Mouse (Mus musculus): ENCODE measurements around the gene Hpn. TPM values are rescaled to one million over a fixed set of nuclear protein-coding genes. Genes with fewer than 3 reads are reported as not detected.

The Hpn gene
- polyA plus RNA-seq, 1 experiment, result not detected

DNA sequence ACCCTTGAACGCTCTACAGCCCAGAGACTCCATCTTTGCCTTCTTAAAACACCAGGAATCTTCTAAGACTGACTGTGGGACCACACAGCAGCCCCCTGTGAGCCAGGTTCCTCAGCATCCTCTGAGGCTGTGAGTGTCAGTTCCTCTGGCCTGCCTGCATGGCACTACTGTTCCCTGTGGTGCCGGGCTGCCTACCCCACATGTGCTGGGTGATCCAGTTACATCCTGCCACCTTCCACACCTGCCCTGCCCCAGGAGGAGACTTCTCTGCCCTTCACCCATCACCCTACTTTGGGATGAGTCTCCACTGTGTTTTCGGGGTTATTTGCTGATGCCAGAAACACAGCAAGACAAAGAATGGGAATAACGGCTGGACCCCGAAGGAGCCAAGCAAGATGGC lies 4.5 kb upstream of the Hpn start:
- TF ChIP-seq CTCF (IDR thresholded peaks at IDR 0.05; ENCODE audit: insufficient read depth, low read depth, low read length), result no peak
- no peak for TF ChIP-seq POLR2A (IDR thresholded peaks at IDR 0.05; ENCODE audit: insufficient read depth, low read depth, low read length)
- WGBS, result 89% methylated on average over 5 of the region's 5 CpGs
- Histone ChIP-seq H3K4me3 (ENCODE audit: insufficient read depth, low read depth, low read length) (no peak overlapping the region), H3K27ac (ENCODE audit: insufficient read depth, low read depth, low read length) (no peak overlapping the region), H3K4me1 (ENCODE audit: control insufficient read depth, insufficient read depth, low read length) (peaks cover 11% of the 10 kb centered on the region)

DNA sequence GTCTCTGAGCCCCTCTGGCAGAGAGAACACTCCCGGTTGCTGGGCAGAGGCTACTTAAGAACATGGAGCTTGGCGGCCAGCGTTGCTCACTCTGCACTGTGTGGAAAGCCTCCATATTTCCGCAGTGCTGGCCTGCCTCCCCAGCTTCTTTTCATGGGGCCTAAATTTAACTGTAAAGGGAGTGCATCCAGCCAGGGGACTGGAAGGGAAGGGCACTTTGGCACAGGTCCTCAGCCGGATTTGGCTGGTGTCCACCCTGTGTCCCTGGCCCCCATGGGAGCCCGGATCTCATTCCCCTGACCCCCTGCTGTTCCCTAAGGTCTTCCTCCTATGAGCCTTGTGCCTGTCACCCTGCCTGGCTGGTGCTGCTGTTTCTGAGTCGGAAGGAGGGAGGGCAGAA lies 3.4 kb upstream of the Hpn start:
- 62% methylated on average over 7 of the region's 7 CpGs for WGBS
- Histone ChIP-seq H3K4me1 (ENCODE audit: control insufficient read depth, insufficient read depth, low read length) (peaks cover 11% of the 10 kb centered on the region), H3K27ac (ENCODE audit: insufficient read depth, low read depth, low read length) (no peak overlapping the region), H3K4me3 (ENCODE audit: insufficient read depth, low read depth, low read length) (no peak overlapping the region)
- TF ChIP-seq CTCF (IDR thresholded peaks at IDR 0.05; ENCODE audit: insufficient read depth, low read depth, low read length), result no peak
- no peak for TF ChIP-seq POLR2A (IDR thresholded peaks at IDR 0.05; ENCODE audit: insufficient read depth, low read depth, low read length)

DNA sequence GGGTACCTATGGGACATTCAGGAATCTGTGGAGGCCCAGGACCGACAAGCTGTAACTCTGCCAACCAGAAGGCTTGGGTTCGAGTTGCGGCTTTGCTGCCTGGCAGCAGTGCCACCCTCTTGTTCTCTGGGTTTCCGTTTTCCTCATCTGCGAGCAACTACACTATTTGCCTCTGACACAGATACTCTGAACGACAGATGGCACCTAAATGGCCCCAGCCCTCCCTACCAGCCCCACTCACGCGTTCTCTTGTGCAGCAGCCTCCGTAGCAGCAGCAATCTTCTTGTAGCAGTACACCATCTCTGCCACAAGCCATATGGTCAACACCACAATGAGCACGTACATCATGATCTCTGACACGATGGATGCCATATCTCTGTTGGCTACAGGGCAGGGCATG lies 2.4 kb upstream of the Hpn start:
- Histone ChIP-seq H3K27ac (ENCODE audit: insufficient read depth, low read depth, low read length) (no peak overlapping the region), H3K4me3 (ENCODE audit: insufficient read depth, low read depth, low read length) (no peak overlapping the region), H3K4me1 (ENCODE audit: control insufficient read depth, insufficient read depth, low read length) (peaks cover 11% of the 10 kb centered on the region)
- TF ChIP-seq CTCF (IDR thresholded peaks at IDR 0.05; ENCODE audit: insufficient read depth, low read depth, low read length) (no peak), POLR2A (IDR thresholded peaks at IDR 0.05; ENCODE audit: insufficient read depth, low read depth, low read length) (no peak)
- 95% methylated on average over 11 of the region's 11 CpGs for WGBS

DNA sequence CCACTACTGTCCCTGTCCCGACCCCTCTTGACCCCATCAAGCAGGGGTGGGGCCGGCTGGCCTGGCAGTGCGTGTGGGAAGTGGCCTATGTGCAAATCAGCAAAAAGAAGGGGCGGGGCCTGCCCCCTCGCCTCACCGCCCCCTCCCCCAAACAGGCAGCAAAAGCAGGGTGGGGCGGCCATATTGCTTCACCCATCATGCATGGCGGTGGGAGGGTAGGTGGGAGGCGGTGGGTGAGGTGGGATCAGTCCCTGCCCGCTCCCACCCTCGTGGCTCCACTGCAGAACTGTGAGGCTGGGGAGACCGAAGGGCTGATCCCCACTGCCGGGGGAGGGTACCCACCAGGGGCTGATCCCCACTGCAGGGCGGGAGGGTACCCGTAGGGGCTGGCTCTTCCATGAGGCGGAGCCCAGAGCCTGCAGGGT lies 1.6 kb upstream of the Hpn start:
- WGBS, result 72% methylated on average over 16 of the region's 16 CpGs
- Histone ChIP-seq H3K4me1 (ENCODE audit: control insufficient read depth, insufficient read depth, low read length) (peaks cover 11% of the 10 kb centered on the region), H3K4me3 (ENCODE audit: insufficient read depth, low read depth, low read length) (no peak overlapping the region), H3K27ac (ENCODE audit: insufficient read depth, low read depth, low read length) (no peak overlapping the region)
- TF ChIP-seq CTCF (IDR thresholded peaks at IDR 0.05; ENCODE audit: insufficient read depth, low read depth, low read length) (no peak), POLR2A (IDR thresholded peaks at IDR 0.05; ENCODE audit: insufficient read depth, low read depth, low read length) (no peak)

DNA sequence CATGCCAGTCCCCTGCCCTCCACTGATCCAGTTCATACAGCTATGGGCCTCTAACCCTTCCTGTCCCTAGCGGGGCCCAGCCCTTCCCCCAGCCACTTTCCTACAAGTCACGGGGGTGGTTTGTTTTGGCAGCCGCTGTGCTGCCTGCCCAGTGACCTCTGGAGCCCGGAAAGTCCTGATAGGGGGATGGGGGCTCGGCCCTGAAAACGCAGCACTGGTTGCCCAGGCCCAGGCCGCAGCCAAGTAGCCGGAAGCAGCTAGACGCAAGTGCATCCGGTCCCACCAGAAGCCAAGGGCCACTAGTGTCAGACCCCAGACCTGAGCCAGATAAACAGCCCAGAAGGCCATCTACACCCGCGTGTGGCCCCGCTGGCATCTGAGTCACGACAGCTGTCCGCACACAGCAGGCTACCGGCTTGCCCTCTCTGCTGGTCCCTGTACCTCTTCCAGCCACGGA lies 525 bp upstream of the Hpn start:
- H3K4me3 ChIP-seq (ENCODE audit: insufficient read depth, low read depth, low read length), result no peak overlapping the region
- WGBS, result 58% methylated on average over 17 of the region's 17 CpGs
- TF ChIP-seq CTCF (IDR thresholded peaks at IDR 0.05; ENCODE audit: insufficient read depth, low read depth, low read length) (no peak), POLR2A (IDR thresholded peaks at IDR 0.05; ENCODE audit: insufficient read depth, low read depth, low read length) (no peak)
- H3K4me1 ChIP-seq (ENCODE audit: control insufficient read depth, insufficient read depth, low read length), result peaks cover 11% of the 10 kb centered on the region
- H3K27ac ChIP-seq (ENCODE audit: insufficient read depth, low read depth, low read length), result no peak overlapping the region

DNA sequence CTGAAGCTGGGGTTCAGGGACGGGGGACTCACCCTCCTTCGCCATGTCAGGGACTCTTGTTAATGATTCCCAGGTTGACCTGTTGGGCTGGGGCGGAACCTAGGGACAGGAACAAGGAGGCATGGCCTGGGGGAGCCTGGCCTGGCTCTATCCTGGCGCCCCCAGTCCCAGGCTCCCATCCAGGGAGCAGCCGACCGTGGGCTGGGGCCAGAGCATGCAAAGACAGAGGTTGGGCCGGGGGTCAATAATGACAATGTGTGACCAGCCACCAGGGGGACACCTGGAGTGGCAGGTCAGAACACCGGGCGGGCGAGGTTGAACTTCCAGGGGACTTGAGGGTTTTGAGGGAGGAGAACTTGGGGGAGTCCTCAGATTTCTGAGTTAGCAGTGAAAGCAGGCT lies 444 bp downstream of the Hpn start:
- WGBS, result 83% methylated on average over 10 of the region's 10 CpGs
- TF ChIP-seq CTCF (IDR thresholded peaks at IDR 0.05; ENCODE audit: insufficient read depth, low read depth, low read length) (0 out of 2 replicates have a peak, but pooled peaks have one; percentile 20), POLR2A (IDR thresholded peaks at IDR 0.05; ENCODE audit: insufficient read depth, low read depth, low read length) (no peak)

DNA sequence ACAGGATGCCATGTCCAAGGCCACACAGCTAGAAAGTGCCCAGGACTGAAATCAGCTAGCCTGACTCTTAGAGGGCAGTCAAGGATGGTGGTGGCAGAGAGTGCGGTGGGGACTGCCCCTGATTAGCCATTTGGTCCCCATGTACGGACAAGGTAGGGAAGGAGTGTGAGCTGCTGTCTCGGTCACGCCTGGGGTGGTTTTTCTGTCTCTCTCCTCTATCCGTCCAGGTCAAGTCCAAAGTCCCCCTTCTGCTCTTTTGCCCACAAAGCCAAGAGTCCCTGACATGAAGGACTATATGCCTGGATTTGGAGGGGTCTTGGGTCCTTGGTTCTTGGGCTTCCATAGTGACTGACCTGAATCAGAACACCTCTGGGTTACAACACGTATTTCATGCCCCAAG lies 1.3 kb downstream of the Hpn start:
- TF ChIP-seq CTCF (IDR thresholded peaks at IDR 0.05; ENCODE audit: insufficient read depth, low read depth, low read length) (no peak), POLR2A (IDR thresholded peaks at IDR 0.05; ENCODE audit: insufficient read depth, low read depth, low read length) (no peak)
- Histone ChIP-seq H3K4me1 (ENCODE audit: control insufficient read depth, insufficient read depth, low read length) (peaks cover 11% of the 10 kb centered on the region), H3K4me3 (ENCODE audit: insufficient read depth, low read depth, low read length) (no peak overlapping the region), H3K27ac (ENCODE audit: insufficient read depth, low read depth, low read length) (no peak overlapping the region)
- WGBS, result over 99% methylated on average over 6 of the region's 6 CpGs

More for the DNA sequence above, 444 bp downstream of the Hpn start:
- H3K4me1 ChIP-seq (ENCODE audit: control insufficient read depth, insufficient read depth, low read length), result peaks cover 11% of the 10 kb centered on the region
- H3K27ac ChIP-seq (ENCODE audit: insufficient read depth, low read depth, low read length), result no peak overlapping the region
- no peak overlapping the region for H3K4me3 ChIP-seq (ENCODE audit: insufficient read depth, low read depth, low read length)

DNA sequence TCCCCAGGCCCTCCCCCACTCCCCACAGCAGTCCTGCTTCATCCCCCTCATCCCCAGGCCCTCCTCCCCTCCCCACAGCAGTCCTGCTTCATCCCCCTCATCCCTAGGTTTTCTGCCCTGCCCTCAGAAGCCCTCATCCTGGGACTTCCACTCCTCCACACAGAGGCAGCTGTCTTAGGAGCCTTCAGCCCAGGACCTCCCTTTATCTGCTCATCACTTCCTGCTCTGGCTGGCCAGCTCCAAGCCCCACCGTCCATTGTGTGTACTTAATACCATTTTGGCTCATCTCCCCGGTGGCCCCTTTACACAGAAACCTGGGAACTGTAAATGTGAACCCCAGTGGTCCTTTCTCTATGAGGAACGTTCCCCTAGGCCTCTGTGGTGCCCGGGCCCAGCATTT lies 3.1 kb downstream of the Hpn start:
- Histone ChIP-seq H3K4me3 (ENCODE audit: insufficient read depth, low read depth, low read length) (no peak overlapping the region), H3K27ac (ENCODE audit: insufficient read depth, low read depth, low read length) (no peak overlapping the region), H3K4me1 (ENCODE audit: control insufficient read depth, insufficient read depth, low read length) (peaks cover 7% of the 10 kb centered on the region)
- 59% methylated on average over 4 of the region's 4 CpGs for WGBS
- TF ChIP-seq CTCF (IDR thresholded peaks at IDR 0.05; ENCODE audit: insufficient read depth, low read depth, low read length) (no peak), POLR2A (IDR thresholded peaks at IDR 0.05; ENCODE audit: insufficient read depth, low read depth, low read length) (no peak)

DNA sequence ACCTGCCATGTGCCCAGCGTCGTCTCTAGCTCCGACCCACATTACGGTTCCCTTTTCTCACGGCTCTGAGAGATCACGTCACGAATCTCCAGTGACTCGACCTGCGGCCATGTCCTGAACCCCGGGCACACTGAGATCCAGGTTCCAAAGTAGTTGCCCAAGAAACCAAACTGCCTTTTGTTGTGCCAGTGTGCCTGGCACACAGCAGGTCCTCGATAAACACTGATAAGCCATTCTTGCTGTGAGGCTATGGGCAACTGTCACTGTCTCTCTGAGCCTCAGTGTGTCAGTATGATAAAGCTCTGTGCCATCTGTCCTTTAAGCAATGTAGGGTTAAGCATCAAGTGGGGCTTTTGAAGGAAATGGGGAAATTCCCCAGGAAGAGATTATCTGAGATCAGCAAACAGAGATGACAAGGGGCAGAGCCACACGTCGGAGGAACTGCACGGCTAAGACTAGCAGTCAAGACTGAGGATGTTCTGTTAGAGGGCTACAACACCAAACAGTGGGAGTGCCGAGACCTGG lies 4.2 kb downstream of the Hpn start:
- no peak overlapping the region for H3K4me3 ChIP-seq (ENCODE audit: insufficient read depth, low read depth, low read length)
- 89% methylated on average over 15 of the region's 15 CpGs for WGBS
- TF ChIP-seq POLR2A (IDR thresholded peaks at IDR 0.05; ENCODE audit: insufficient read depth, low read depth, low read length) (no peak), CTCF (IDR thresholded peaks at IDR 0.05; ENCODE audit: insufficient read depth, low read depth, low read length) (no peak)

DNA sequence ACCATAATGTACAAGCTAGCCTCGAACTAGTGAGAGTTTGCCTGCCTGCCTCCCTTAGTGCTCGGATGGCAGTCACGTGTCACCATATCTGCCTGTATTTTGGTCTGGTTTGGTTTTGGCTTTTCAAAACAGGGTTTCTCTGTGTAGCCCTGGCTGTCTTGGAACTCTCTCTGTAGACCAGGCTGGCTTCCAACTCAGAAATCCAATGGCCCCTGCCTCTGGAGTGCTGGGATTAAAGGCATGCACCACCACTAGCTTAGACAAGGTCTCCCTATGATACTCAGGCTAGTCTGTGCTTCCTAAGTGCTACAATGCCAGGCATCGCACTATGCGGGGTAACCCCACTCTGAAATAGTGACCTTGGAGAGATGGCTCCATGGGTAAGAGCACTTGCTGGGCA lies 5.3 kb downstream of the Hpn start:
- Histone ChIP-seq H3K27ac (ENCODE audit: insufficient read depth, low read depth, low read length) (no peak overlapping the region), H3K4me3 (ENCODE audit: insufficient read depth, low read depth, low read length) (no peak overlapping the region), H3K4me1 (ENCODE audit: control insufficient read depth, insufficient read depth, low read length) (peaks cover 4% of the 10 kb centered on the region; the same call in 1 of the 2 replicates)
- TF ChIP-seq POLR2A (IDR thresholded peaks at IDR 0.05; ENCODE audit: insufficient read depth, low read depth, low read length) (no peak), CTCF (IDR thresholded peaks at IDR 0.05; ENCODE audit: insufficient read depth, low read depth, low read length) (no peak)
- WGBS, result 88% methylated on average over 5 of the region's 5 CpGs

More for the DNA sequence above, 4.2 kb downstream of the Hpn start:
- Histone ChIP-seq H3K27ac (ENCODE audit: insufficient read depth, low read depth, low read length) (no peak overlapping the region), H3K4me1 (ENCODE audit: control insufficient read depth, insufficient read depth, low read length) (peaks cover 7% of the 10 kb centered on the region)
